Mouse (Mus musculus) frontal cortex, adult 2 months (tissue): ENCODE data around the gene Gm38394. TPM values are rescaled to one million over a fixed set of nuclear protein-coding genes. Genes with fewer than 3 reads are reported as not detected.

Source experiments
- DNase-seq, 2 experiments: peaks; one replicate each; pipeline ENCODE4 v3.0.0; 2022; ENCODE audit warnings: low spot score in 1 of 2; ENCODE audit errors: extremely low spot score in 1 of 2
- polyA plus RNA-seq: library from polyadenylated mRNA; depleted of rRNA; stranded (reverse); fragments of >200 nt; gene quantifications from 2 replicates; pipeline ENCODE4 v1.2.3, GENCODE M21; 2012

The Gm38394 gene
- polyA plus RNA-seq, 1 experiment: 4.1 TPM

DNA sequence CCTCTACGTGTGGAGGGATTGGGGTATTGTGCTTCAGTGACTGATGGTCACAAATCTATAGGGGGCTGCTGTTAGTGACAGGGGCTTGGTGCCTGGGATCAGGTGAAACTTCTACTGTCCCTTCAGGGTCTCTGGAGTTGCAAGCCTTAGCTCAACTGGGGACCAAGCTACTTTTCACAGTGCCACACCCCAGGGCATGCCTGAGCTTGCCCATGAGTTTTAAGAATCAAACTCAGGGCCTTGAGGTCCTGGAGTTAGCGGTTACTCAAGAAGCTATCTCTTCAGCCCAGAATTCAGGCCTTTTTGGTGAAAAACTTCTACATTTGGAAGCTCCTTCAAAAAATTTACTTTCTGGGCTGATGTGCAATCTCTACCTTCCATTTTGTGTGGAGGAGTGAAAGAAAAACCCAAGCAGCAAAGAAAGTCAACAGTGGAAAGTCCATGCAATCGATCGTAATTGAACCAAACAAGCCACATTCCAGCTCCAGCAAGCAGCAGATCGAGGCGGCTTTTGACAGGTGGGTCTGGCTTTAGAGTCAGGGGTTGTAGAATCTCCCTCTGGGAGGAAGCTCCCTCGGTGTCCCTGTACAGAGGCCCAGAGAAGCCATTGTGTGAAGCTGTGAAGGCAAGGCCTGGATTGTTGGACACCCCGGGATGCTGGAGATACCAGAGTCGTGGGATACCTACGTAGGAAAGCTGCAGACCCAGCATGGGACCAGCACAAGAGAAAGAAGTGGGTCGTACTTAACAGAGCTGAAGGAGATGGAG lies 3.3 kb upstream of the Gm38394 start:
- no peak for DNase-seq

DNA sequence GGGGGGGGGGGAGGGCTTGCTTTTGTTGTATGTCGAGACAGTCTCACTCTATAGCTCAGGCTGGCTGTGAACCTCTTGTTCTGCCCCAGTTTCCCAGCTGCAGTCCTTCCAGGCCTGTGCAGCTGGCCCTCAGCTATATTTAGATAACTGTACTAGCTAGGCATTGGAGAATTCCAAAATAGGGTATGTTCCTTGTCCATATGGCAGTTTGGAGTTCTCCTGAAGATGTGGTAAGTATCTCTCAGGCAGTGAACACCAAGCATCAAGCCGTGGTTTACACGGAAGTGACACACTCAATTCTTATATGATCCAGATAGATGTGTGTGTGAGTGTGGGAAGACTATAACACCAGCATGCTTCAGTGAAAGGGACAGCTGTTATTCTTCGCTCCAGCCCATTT lies 2.3 kb upstream of the Gm38394 start:
- DNase-seq: peak; percentile 52 to 64

DNA sequence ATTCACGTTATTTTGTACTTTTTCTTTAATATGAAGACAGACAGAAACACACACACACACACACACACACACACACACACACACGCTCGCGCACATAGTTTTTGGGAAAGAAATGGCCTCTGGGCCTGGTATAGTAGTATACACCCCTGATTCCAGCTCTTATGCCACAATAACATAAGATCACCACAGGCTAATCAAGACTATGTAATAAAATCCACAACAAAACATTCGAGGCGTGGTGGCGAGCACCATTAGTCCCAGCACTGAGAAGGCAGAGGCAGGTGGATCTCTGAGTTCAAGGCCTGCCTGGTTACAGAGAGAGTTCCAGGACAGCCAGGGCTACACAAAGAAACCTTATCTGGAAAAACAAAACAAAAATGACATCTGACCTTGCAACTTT lies 1.8 kb upstream of the Gm38394 start:
- DNase-seq: no peak

DNA sequence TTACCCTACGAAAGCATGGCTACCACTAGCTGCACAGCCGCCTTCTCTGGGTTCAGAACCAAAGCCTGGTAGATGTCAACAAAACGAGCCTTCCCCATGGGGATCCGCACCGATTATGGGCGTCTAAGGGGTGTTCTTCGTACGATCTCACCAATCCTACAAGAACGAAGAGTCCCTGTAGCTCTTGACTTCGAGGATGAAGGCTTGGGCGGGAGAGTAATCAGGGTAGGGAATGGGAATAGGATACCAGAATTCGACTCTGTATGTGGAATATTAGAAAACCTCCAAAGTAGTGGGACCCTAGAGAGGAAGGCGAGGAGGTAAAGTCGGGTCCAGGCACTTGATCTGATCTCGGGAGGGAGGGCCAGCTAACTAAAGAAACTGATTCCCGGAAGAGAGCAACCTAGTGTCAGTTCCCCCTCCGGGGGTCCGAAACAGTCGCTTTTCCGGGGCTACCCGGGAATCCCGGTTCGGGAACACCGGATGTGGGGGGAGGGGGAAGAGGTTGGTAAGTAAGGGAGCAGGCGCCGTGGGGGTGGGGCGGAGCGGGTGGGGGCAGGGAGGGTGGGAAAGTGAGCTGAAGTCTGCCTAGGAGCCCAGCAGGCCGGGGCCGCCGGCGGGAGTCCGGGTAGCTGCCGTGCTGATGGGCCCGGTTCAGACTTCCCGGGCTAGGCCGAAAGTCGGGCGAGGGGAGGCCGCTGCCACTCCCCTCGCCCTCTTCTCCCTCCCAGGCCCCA lies 484 bp downstream of the Gm38394 start, which contains the start of gene Zbed6:
Gene Zbed6, minus strand, starts transcription at position 420 of the 737 bp plus-strand sequence.
- DNase-seq: peak in 1 of 2 experiments; percentile 54

DNA sequence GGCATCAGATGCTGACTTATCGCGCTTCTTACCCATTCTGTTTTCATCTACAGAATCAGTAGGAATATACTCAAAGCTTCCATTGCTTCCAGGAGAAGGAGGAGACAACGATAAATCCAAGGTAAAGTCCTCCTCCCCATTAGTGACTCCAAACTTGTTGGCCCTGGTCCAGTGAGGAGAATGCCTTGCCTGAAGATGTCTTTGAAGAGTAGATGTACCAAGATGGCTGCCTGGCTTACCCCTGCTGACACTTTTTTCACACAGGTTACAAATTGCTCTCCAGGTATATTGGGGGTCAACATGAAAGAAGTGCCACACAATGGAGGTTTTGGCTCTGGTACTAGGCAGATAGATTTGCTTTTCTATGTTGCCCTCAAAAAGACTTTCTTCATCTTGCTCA lies 2.2 kb downstream of the Gm38394 start:
- no peak for DNase-seq

DNA sequence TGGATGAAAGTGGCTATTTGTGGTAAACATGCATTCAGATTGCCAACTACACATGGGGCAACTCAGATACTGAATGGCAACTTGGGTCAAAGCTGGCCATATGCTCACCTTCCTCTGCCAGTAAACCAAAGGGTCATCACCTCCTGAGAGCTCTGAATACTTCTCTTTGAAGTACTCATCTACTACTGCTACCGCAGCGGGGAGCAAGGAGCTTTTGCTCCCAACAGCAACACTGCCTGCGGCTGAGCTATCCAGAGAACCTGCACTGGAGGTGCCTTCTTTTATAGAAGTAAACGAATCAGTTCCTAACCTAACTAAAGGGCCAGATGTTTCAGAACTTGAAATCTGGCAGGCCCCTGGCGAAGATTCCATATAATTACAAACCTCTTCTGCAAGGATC lies 4.3 kb downstream of the Gm38394 start:
- DNase-seq: no peak

DNA sequence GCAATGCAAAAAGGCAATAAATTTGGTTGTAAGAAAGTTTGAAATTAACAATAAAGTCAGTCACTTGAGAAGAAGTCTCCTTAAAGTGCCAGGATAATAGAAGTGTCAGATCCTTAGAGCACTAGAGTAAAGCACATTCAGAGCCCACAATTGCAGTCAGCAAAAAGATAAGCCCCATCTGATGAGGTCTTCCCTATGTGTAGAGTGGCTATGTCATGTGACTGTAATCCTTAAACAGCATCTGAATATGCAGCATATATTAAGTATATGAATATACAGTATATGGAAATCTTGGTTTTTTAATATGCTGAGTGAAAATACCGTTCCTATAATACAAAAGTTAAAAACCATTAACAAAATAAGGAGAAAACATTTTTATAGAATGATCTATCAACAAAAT lies 8.1 kb downstream of the Gm38394 start:
- no peak for DNase-seq

DNA sequence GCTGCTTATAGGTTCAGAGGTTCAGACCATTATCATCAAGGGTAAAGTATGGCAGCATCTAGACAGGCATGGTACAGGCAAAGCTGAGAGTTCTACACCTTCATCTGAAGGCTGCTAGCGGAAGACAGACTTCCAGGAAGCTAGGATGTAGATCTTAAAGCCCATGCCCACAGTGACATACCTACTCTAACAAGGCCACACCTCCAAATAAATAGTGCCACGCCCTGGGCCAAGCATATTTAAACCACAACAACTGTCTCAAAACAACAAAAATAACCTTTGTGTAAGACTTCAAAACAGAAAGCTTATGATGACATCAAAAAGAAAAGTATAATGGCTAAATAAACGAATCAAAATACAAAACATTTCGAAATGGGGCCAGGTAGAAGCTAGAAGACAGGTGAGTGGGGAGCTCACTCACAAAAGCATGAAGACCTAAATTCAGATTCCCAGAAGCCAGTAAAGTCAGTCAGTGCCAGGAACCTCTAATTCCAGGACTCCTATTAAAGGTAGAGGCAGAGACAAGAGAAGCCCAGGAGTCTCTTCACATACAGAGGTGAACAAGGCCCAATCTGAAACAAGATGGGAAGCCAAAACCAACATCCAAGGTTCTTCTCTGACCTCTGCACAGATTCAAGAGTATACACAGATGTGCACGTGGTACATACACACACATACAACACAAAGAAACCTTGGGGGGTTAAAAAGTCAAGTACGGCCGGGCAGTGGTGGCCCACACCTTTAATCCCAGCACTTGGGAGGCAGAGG lies 10.6 kb downstream of the Gm38394 start:
- no peak for DNase-seq

DNA sequence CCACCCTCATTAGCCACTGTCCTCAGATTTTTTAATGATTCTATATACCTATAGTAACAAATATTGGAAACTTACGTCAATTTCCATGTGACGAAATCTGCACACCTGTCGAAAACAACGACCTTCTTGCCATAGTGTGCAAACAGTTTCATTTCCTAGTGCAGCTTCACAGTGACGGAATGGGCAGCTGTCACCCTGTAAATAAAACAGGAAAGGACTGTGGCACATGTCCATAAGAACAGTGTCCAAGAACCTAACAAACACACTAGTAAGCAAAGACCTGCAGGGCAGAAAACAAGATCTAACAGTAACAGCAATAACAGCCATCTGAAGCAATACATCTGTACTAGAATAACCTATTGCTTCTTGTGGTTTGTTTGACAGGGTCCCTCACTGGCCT lies 15.5 kb downstream of the Gm38394 start:
- no peak for DNase-seq

DNA sequence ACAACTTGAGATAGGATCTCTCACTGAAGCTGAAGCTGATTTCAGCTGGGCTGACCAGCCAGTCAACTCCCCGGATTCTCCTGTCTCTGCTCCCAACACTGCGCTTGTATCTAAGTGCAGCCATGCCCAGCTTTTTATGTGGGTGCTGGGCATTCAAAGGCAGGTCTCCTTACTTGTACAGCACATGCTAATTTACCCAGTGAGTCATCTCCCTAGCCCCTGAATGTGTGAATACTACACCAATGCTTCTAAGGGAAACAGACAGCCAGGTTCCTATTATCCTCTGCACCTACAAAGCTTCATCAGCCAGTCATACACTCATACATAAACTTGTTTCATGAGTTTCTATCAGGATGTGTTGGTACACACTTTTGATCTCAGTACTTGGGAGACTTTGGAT lies 20.0 kb downstream of the Gm38394 start:
- peak in 1 of 2 experiments; percentile 19 for DNase-seq

DNA sequence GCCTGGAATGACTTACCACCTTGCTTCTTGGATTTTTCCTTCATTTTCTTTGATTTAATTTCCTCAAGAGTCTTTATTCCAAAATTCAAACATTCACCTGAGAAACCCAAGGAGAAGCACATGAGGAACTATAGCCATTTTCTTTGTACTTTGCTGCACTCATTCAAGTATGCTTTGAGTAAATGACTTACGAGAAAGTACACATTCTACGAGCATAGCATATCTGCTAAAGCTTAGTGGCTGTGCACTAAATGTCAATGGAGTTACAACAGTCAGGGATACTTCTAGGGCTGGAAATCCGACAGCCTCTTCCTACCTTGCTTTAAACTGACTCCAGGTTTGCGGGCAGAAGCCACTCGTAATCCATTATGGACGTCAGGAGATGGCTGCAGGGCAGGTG lies 22.6 kb downstream of the Gm38394 start:
- DNase-seq: no peak

DNA sequence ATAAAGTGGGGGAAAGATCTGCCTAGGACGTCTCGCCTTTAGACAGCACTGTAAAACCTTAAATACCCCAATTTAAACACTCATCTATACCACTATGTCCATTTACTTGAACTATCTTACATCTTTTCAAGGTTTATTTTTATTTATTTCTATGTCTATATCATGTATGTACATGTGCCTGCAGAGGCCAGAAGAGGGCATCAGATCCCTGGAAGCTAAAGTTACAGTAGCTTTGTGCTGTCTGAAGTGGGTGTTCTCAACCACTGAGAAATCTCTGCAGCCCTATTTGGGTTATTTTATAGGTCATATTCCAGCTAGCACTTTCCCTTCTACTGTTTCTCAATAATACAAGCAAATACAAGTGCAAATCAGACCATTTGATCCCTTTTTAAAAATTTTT lies 28.9 kb downstream of the Gm38394 start:
- DNase-seq: peak in 1 of 2 experiments; percentile 20

DNA sequence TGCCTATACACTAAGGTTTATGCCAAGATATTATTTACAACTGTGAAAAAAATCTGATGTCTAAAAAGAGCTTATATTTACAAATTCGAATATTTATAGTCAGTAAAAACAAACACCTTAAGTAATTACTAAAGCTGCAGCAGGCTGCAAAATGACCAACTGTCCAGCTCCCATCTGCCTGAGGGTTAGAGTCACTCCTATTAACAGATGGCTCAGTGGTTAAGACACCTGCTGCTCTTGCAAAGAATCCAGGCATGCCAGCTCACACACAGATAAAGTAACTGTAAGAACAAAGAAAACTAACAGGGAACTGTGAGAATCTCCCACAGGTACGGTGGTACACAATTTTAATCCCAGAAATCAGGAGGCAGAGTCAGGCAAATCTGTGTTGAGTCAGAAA lies 36.1 kb downstream of the Gm38394 start:
- no peak for DNase-seq

DNA sequence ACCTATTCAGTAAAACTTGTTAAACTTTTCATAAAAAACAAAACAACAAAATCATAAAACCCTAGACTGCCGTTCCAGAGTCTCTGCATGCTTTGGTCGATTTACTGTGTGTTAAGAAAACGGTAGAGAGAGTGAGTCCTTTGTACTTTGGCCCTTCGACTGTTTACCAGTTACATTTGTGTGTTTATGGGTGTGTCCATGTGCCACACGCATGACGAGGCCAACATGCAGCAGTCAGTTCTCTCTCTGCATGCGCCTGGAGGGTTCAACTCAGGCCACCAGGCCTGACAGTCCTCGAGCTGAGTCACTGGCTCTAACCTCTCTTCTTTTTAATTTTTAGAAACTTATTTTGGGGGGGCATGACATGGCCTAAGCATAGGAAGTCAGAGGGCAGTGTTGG lies 42.8 kb downstream of the Gm38394 start:
- no peak for DNase-seq

DNA sequence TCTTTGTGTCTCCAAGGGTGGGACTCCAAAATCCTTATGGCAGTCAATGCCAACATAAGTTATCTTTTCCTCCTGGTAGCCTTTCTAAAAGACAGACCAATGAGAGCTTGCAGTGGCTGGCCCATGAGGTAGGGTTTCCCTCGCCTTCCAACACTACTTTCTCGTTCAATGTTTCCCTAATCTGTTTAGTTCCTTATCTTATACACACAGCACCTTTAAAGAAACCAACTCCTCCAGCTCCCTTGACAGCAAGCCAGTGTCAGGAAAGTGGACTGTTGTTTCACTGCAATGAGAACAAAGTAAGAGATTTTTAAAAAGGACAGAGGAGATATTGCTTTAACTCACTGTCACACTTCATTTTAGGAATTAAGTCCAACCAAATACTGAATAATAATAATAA lies 43.2 kb downstream of the Gm38394 start:
- no peak for DNase-seq

DNA sequence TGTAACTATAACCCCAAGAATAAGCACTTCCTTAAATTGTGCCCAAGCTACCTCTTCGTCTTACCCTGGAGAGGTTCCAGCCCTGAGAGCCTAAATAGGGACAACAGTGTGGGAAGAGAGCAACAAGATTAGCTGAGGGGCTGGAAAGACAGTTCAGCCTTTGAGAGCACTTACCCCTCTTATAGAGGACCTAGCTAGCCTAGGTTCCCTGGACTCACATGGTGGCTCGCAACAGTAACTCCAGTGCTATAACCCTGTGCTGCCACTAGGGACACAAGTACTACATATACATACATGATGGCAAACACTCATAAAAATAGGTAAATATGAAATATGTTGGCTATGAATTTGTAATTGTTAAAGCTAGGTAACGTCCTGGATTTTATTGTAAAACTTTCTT lies 47.3 kb downstream of the Gm38394 start:
- no peak for DNase-seq

DNA sequence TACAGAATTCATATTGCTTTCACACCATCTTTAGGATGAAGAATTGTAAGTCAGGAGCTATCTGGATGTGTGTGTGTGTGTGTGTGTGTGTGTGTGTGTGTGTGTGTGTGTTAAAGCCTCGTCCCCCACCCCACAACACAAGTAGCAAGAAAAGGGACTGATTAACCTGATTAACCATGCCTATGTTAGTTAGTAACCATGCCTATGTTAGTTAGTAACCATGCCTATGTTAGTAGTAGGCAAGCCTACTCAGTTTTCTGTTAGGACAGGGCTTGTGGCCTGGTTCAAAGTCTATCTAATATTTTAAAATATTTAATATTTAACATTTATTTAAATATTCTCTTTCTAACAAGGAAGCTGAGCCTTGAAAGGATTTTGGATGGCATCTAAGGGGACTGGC lies 49.7 kb downstream of the Gm38394 start:
- DNase-seq: no peak

DNA sequence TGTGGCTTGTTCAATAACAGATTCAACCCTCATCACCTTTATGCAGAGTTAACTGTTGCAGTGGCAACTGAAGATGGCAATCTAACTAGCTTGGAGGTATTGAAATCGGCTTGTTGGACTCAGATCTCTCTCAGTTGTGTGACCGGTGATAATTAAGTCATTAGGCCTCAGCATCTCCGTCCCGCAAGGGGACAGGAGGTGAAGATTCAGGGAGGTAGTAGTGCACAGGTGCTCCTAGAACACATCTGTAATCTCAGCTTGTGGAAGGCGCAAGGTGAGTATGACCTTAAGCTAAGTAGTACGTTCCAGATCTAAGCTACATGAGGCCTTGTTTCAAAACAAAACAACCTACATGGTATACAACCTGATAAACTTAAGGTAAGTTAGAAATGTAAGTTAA lies 50.5 kb downstream of the Gm38394 start:
- no peak for DNase-seq

DNA sequence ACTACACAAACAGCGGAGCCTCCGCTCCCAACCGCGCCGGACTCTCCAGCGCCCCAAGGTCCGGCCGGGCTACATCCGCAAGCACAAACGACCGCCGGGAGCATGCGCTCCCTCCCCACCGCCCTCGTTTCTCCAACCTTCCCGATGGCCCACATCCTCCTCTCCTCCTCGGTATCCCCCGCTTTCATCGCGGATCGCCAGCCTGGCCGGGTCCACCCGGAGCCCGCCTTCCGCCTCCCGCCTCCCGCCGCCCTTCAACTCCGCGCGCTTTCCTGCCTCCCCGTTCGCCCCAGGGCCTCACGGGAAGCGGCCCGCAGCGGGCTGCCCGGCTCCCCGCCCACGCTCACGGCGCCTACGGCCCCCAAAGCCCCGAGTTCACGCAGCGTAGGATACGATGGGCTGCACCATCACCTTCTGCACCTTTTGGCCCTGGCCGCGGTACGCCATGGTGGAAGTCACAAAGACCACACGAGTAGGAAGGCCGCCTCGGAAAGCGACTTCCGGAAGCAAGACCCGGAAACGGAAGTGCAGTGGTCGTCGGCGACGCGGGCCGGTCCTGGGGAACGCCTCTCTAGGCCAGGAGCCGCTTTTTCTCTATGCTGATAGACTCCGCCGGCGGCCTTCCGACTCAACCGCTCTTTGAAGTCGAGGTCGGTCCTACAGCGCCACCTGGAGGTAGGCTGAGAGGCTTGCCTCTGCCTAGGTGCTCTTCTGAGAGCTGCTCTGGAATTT lies 51.2 kb downstream of the Gm38394 start, which contains the start of gene Snrpe:
Gene Snrpe, minus strand, starts transcription at position 521 of the 732 bp plus-strand sequence.
- peak; percentile 91 to 97 for DNase-seq

DNA sequence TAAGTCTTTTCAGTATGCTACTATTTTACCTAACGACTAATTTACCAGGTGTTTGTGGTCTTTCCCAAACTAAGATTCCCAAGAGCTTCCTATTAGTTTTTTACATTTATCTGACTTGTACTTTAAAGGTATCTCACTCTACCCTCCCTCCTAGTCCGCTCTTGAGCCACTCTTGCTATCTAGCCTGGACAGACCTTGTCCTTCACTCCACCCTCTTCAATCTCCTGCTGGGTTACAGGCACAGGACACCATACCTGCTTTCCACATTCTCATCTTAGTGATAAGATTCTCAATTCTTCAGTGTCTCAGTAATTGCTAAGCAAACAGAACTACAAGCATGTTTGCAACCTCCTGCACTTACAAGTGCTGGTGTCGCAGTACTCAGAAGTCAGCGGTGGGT lies 57.9 kb downstream of the Gm38394 start:
- no peak for DNase-seq
